Mouse (Mus musculus) forebrain, embryonic 10.5 days (tissue): Measurements from ENCODE around the gene Hoxc5. TPM values are rescaled to one million over a fixed set of nuclear protein-coding genes. Genes with fewer than 3 reads are reported as not detected.
A peak's percentile ranks its signal among the peaks of the same experiment; 100 is the strongest.

Experiments used
- DNase-seq: peaks from one replicate; pipeline ENCODE4 v3.0.0-alpha.2; 2017; ENCODE audit warnings: low spot score; ENCODE audit errors: extremely low spot score
- H3K27ac ChIP-seq: fragments of 300-500 bp; sonication (generic); 2 replicates; pipeline ENCODE4 v1.5.1; 2016; ENCODE audit warnings: mild to moderate bottlenecking
- H3K27me3 ChIP-seq: fragments of 300-500 bp; sonication (generic); 2 replicates; pipeline ENCODE4 v1.6.1; 2016; ENCODE audit warnings: mild to moderate bottlenecking; ENCODE audit not compliant: poor library complexity, severe bottlenecking
- H3K36me3 ChIP-seq: fragments of 300-500 bp; sonication (generic); replicated peaks from 2 replicates; pipeline ENCODE4 v1.6.1; 2016; ENCODE audit warnings: mild to moderate bottlenecking, moderate library complexity
- H3K4me1 ChIP-seq: fragments of 300-500 bp; sonication (generic); 2 replicates; pipeline ENCODE4 v1.6.1; 2016
- H3K4me3 ChIP-seq: fragments of 300-500 bp; sonication (generic); 2 replicates; pipeline ENCODE4 v1.5.1; 2016; ENCODE audit warnings: mild to moderate bottlenecking, moderate library complexity
- H3K9me3 ChIP-seq: fragments of 300-500 bp; sonication (generic); 2 replicates; pipeline ENCODE4 v1.6.1; 2016; ENCODE audit warnings: mild to moderate bottlenecking, moderate library complexity
- WGBS: fragments of 180-500 bp; shearing (Covaris S2); methylation state at CpG from one replicate; pipeline ENCODE4 v1.1.7; 2016; 5-methylcytosine and 5-hydroxymethylcytosine counted together
- microRNA counts: library from miRNA; unstranded; fragments of <30 nt; microRNA quantifications from one replicate; lab custom pipeline; 2017
- microRNA-seq: library from miRNA; unstranded; fragments of <30 nt; microRNA quantifications from one replicate; pipeline ENCODE4, GENCODE M21; 2017
- polyA plus RNA-seq: library from polyadenylated mRNA; unstranded; fragments of >200 nt; fragmentation: Nextera tagmentation; extraction: Ambion mirVana; gene quantifications from 2 replicates; pipeline ENCODE4 v1.2.1, GENCODE M21; 2016

Gene Hoxc5
- polyA plus RNA-seq, 1 experiment from 2014 or later: not detected

DNA sequence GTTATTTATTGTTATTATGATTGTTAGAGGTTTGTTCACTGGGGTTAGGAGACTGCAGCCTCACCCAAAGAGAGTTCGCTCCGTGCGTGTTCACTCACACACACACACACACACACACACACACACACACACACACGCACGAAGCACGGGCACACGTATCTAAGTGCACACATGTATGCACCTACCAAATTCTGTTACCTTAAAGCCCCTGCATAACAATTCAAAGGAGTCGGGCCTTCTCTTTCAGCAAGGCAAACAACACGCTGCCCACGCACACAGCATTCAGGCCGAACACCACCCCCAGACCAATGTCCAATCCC is 92.7 kb downstream of the Hoxc5 start:
- peaks cover 4% of the 10 kb centered on the region; the same call in 1 of the 2 replicates for H3K4me1 ChIP-seq
- no peak overlapping the region for H3K4me3 ChIP-seq
- WGBS: 1% methylated on average over 11 of the region's 11 CpGs
- peak; percentile 30 for DNase-seq
- H3K27ac ChIP-seq: no peak overlapping the region
- no peaks in the 10 kb centered on the region for H3K36me3 ChIP-seq
- H3K27me3 ChIP-seq: peaks cover 100% of the 10 kb centered on the region
- H3K9me3 ChIP-seq: no peaks in the 10 kb centered on the region

DNA sequence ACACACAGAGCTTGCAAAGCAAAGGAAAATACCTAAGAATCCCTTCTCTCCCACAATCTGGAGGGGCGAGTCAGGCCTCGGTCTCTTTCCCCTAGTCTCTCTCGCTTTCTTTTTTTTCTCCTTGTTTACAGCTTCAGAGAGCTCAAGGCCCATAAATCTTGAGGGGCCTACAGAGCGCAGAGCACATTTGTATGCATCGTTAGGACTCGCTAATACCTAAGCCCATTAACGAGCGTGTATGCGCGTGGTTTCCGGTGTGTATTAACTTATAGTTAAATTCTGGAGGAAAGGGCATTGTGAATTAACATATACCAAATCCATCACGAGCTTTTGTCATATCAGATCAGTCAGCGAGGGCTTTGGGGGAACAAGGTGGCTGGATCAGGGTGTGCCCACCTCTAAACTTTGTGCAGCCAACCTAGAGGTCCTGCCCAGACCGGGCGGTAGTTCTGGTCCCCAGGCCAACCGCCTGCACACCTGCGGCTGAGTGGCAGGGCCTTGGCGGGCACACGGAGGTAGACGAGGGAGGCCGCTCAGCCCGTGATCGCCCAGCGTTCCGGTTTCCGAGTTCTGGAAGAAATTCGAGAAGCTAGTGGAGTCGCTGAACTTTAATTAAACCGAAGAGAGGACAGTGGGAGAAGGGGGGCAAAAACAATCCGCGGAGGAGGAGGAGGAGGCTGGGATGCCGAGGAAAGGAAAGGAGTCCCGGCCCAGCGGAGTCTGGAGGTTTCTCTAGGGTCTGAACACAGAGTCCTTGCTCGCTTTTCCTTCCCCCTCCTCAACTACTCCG is 93.3 kb downstream of the Hoxc5 start:
- Histone ChIP-seq H3K27ac (no peak overlapping the region), H3K9me3 (no peaks in the 10 kb centered on the region), H3K4me3 (no peak overlapping the region), H3K27me3 (peaks cover 100% of the 10 kb centered on the region), H3K36me3 (no peaks in the 10 kb centered on the region), H3K4me1 (peaks cover 4% of the 10 kb centered on the region; the same call in 1 of the 2 replicates)
- under 1% methylated on average over 36 of the region's 36 CpGs for WGBS
- DNase-seq: peak; percentile 47

DNA sequence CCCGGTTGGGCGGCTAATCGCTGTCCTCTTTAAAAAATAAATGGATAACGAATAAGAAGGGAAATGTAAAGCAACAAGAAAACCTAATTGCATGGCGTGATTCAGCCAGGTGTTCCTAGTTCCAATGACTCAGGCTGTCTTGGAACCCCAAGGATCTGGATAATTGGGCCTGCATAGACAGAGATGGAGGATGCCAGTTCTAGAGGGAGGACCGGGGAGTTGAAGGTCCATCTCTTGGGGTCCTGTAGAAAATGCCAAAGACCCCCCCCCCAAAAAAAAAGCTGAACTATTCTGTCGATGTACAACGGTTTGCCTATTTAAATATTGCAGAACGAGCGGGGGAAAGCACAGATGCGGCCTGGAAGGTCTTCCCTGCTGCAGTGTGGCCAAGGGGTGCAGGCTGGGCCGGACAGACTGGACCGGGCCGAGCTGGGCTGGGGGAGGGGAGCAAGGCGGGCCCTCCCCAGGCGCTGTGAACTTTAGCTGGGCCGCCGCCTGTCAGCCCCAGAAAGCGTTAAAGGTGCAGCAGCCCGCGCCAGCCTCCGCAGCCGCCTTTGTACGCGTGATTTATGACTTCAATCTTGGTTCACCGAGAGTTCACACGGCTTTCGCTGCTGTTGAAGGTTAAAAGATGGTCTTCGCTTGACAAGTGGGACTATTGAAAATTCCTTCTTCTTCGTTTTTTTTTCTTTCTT is 94.0 kb downstream of the Hoxc5 start:
- under 1% methylated on average over 30 of the region's 30 CpGs for WGBS
- DNase-seq: peak; percentile 29
- H3K27ac ChIP-seq: no peak overlapping the region

DNA sequence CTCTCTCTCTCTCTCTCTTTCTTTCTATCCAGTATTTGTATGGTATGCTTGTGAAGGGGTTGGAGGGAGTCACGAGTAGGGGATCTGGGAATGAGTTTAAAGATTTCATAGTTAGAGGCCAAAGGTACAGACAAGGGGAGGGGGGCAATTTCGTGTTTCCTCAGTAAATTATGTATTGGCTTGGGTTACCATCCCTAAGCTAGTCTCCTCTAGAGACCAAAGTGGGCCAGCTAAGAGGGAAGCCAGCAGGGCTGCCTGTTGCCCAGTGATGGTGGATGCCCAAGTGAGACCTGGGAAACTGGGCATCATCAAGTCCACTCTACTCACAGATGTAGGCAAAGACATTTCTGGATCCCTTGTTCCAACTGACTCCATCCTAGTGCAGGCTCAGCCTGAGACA is 94.7 kb downstream of the Hoxc5 start:
- no peaks in the 10 kb centered on the region for H3K9me3 ChIP-seq
- no peak overlapping the region for H3K4me3 ChIP-seq
- H3K27me3 ChIP-seq: peaks cover 100% of the 10 kb centered on the region
- no peaks in the 10 kb centered on the region for H3K36me3 ChIP-seq
- no peak overlapping the region for H3K27ac ChIP-seq
- H3K4me1 ChIP-seq: peaks cover 4% of the 10 kb centered on the region; the same call in 1 of the 2 replicates
- no peak for DNase-seq
- WGBS: 0% methylated on average over 2 of the region's 2 CpGs

More for the DNA sequence above, 94.0 kb downstream of the Hoxc5 start:
- peaks cover 4% of the 10 kb centered on the region; the same call in 1 of the 2 replicates for H3K4me1 ChIP-seq
- no peaks in the 10 kb centered on the region for H3K9me3 ChIP-seq
- no peaks in the 10 kb centered on the region for H3K36me3 ChIP-seq
- peaks cover 100% of the 10 kb centered on the region for H3K27me3 ChIP-seq
- H3K4me3 ChIP-seq: no peak overlapping the region

DNA sequence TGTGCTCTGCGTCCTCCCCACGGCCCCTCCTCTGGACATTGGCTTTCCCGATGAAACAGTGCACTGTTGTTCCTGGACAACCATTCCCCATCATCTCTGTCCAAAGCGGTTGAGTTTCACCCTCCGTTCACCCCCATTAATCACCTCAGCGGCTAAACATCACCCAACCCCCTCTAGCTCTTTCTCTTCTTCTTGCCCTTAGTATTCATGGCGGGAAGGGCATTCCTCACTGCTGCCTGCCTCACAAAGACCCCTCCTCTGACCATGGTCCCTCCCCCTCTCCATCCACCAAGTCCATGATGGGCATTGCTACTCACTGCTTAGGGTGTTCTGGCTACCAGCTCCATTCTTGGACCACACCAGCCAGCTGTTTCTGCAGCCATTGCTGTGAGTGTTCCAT is 98.4 kb downstream of the Hoxc5 start:
- WGBS: 48% methylated on average over 7 of the region's 7 CpGs

More for the DNA sequence above, 98.4 kb downstream of the Hoxc5 start:
- Histone ChIP-seq H3K36me3 (no peaks in the 10 kb centered on the region), H3K4me3 (no peak overlapping the region), H3K9me3 (no peaks in the 10 kb centered on the region), H3K27ac (no peak overlapping the region), H3K4me1 (peaks cover 7% of the 10 kb centered on the region; the same call in 1 of the 2 replicates), H3K27me3 (peaks cover 100% of the 10 kb centered on the region)
- no peak for DNase-seq

MicroRNAs within 50 kb of the gene (microRNA counts, 519-probe panel; counts per million panel counts)
- microRNA mmu-miR-615-3p (lab: Ali Mortazavi, UCI): 341 counts per million, percentile 65 among the panel's probes with 10 or more counts
- 341 counts per million, percentile 65 among the panel's probes with 10 or more counts for microRNA mmu-miR-615-5p (lab: Ali Mortazavi, UCI)

Small RNA genes within 50 kb of the gene (microRNA-seq; reads per million reads assigned to microRNA genes)
- gene Mir196a-2 (7.5 reads per million, percentile 17 among the genes with 10 or more reads in this experiment), gene Mir615 (13.5 reads per million, percentile 24 among the genes with 10 or more reads in this experiment)

Other genes with a start within 250 kb of the Hoxc5 start
- gene Calcoco1, start 245.3 kb upstream of the Hoxc5 start, polyA plus RNA-seq: 21.9 and 24.0 TPM in 2 replicates
- not detected in 2 replicates for gene Hoxc13, start 46.3 kb upstream of the Hoxc5 start, polyA plus RNA-seq
- not detected in 2 replicates for gene Hoxc12, start 30.7 kb upstream of the Hoxc5 start, polyA plus RNA-seq
- not detected in 2 replicates for gene Hoxc11, start 13.0 kb upstream of the Hoxc5 start, polyA plus RNA-seq
- gene Hoxc10, start 647 bp upstream of the Hoxc5 start, polyA plus RNA-seq: not detected in 2 replicates
- not detected in 2 replicates for gene Hoxc9, start 9.0 kb downstream of the Hoxc5 start, polyA plus RNA-seq
- not detected in 2 replicates for gene Hoxc8, start 23.2 kb downstream of the Hoxc5 start, polyA plus RNA-seq
- not detected in 2 replicates for gene Hoxc6, start 30.8 kb downstream of the Hoxc5 start, polyA plus RNA-seq
- gene Hoxc4, start 51.5 kb downstream of the Hoxc5 start, polyA plus RNA-seq: not detected in 2 replicates
- gene Smug1, start 199.6 kb downstream of the Hoxc5 start, polyA plus RNA-seq: 21.7 and 21.8 TPM in 2 replicates